Mouse (Mus musculus): Measurements from ENCODE around the gene Stx17.

DNA sequence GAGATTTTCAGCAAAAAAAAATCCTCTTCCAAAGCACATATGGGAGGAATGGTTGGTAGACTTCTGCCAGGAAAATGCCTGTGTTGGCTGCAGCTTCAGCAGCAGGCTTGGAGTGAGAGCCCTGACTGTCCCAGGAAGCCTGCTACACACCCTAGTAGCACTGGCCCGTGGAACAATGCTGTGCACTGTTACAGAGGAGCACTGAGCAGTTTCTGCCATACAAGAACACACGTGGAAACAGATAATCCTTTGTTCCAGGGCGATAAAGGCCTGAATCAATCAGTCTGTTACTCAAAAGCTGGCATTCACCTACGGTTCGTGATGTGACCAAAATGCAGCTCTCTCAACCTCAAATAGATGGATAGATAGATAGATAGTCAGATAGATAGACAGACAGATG is 19.3 kb upstream of the Stx17 start:
- no peak for TF ChIP-seq MAX (IDR thresholded peaks at IDR 0.05)
- no peak for TF ChIP-seq CTCF (IDR thresholded peaks at IDR 0.05; ENCODE audit: control insufficient read depth, insufficient read depth, insufficient read length)
- TF ChIP-seq USF1 (IDR thresholded peaks at IDR 0.05; ENCODE audit: low read depth): no peak
- no peak for TF ChIP-seq MYOG (IDR thresholded peaks at IDR 0.05; ENCODE audit: control insufficient read depth, extremely low read depth, insufficient read length)
